Mouse (Mus musculus): Measurements from ENCODE around the gene Srsf10.

DNA sequence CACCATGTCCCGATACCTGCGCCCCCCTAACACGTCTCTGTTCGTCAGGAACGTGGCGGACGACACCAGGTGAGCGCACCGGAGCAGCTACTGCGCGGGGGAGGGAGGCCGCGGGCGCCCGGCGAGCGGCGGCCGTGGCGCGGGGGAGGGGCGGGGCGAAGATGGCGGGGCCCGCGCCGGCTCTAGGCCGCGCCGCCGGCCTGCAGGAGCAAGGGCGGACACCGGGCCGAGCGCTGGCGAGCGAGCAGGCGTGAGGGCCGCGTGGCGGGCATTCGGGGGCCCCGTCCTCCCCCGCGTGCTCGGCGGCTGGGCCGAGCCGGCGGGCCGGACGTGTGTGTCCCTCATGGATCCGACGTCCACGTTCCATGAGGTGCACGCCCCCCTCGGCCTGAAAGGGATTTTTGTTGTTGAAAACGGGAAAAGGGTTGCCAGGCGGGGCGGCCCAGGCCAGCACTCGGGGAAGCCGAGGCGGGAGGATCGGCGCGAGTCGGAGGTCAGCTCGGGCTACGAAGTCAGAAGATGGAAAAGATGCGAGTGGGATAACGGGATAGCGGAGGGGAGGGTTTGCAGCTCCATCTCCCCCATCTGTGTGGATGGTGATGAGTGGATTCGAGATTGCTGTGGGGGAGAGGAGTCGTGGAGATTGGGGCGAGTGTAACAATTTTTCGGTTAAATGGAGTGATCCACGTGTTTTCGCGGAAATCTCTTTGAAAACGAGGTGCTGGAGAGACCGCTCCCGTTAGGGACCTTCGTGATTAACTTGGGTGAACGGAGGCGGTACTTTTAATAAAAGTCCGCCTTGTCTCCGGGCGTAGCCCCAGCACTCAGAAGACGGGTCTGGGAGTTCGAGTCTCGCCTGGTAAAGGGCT, 910 bp downstream of the Srsf10 start:
- no peak; the same call in 1 of the 2 replicates for TF ChIP-seq POLR2A (IDR thresholded peaks at IDR 0.05; ENCODE audit: control insufficient read depth, low read depth, low read length)
- TF ChIP-seq CTCF (IDR thresholded peaks at IDR 0.05; ENCODE audit: control insufficient read depth, insufficient read depth, insufficient replicate concordance, low read depth, low read length), result no peak

Data from testis, adult 2 months (tissue).